Mouse (Mus musculus): ENCODE data around the gene Bace2. TPM values are rescaled to one million over a fixed set of nuclear protein-coding genes. Genes with fewer than 3 reads are reported as not detected.

Gene Bace2
- polyA plus RNA-seq (2012; ENCODE audit: low replicate concordance), result 0.02 and 0.31 TPM in 2 replicates

DNA sequence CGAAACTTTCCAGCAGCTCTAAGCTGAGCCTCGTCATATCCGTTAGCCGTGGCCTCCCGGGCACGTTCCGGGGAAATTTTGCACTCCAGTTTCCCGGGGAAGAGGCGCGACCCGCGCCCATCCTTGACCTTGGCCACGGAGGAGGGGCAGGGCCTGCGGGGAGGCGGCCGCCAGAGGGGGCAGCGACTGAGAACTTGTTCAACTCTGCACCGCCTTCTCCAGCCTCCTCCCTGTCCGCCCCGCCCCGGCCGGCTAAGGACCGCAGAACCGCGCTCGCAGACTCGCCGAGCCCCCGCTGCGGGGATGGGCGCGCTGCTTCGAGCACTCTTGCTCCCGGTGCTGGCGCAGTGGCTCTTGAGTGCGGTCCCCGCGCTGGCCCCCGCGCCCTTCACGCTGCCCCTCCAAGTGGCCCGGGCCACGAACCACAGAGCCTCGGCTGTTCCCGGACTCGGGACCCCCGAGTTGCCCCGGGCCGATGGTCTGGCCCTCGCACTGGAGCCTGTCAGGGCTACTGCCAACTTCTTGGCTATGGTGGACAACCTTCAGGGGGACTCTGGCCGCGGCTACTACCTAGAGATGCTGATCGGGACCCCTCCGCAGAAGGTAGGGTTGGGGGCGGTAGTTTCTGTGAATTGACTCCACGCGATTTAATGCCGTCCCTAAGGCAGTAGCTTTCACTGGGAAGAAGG, at the start of gene Bace2:
Gene Bace2, plus strand, starts transcription at position 244 of the 689 bp plus-strand sequence.

DNA sequence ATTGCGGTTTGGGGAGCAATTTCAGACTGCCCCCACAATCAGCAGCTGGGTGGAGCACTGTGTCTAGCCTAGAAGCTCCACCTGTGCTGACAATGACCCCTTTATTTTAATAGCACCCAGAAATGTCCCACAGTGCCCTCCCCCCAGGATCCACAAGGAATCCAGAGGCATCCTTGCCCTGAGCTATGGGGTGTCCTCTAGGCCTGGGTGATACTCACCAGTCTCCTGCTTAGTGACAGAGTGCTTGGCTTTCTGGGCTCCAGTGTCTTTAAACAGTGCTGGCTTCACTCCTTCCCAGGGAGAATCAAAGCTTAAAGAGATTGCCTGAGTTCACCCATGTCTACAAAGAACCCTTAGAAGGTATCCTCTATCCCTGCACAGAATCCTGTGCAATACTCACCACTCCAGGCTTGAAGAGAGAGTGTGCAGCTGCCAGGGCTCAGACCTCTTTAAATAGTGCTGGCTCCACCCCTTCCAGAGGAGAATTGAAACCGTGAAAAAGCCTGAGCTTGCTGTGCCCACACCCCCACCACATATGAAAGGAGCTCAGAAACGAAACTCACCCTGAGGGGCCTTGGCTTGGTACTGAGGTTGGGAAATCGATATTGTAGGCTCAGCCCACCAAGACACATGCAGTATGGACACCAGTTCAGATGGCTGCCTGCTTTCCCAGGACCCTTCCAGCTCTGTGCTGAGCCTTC, 106.1 kb downstream of the Bace2 start, which contains the start of gene Mx1:
Gene Mx1, minus strand, starts transcription at position 427 of the 701 bp plus-strand sequence.

Other genes starting within 250 kb of the Bace2 start
- gene Dscam, start 186.0 kb upstream of the Bace2 start, polyA plus RNA-seq (2012; ENCODE audit: low replicate concordance), result 0.10 and 0.23 TPM in 2 replicates
- 0.37 and 0.59 TPM in 2 replicates for gene Mx1, start 106.2 kb downstream of the Bace2 start, polyA plus RNA-seq (2012; ENCODE audit: low replicate concordance)
- not detected in 2 replicates for gene Fam3b, start 158.1 kb downstream of the Bace2 start, polyA plus RNA-seq (2012; ENCODE audit: low replicate concordance)

All from leukemia stem cell, adult 10-12 weeks (primary cell).